Mouse (Mus musculus): ENCODE results near the gene Upk2.

The Upk2 gene

GRCm38 (mm10) chr9:44407752-44408097 is 47.1 kb downstream of the Upk2 start:
- no peak for TF ChIP-seq GATA4 (IDR thresholded peaks at IDR 0.05; ENCODE audit: insufficient replicate concordance, low read length)

DNA sequence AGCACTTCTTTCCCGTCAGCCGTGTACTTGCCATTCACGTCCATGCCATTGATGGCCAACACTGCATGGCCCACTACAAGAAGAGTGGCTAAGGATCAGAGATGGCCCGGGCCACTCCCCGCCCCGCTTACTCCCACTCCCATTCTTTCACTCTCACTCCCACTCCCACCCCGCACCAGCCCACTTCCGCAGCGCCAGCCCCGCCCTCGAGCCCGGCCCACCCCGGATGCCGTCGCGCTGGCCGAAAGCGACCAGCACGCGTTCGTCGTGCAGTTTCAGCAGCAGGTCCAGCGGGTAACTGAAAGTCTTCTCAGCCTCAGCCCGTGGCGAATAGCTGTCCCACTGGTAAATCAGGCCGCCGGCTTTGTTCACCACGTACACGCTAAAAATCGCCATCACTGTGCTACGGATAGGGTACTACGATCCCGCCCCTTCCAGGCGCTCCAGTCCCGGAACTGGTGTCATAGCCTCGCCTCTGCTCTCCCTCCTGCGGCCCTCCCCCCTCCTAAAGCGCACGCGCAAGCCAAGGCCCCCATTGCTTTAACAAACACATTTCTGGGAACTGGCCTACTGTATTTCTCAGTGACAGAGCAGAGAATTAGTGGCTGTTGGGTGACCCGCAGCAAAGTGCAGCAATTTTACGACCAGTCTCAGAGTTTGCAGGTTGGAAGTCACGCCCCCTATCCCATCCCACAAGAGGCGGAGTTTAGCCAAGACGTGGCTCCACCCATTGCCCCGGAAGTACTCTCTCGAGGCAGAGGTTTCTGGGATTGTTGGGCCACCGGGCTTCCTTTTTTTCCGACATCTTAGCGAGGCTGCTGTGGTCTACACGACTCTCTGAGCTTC is 47.6 kb downstream of the Upk2 start, which contains the start of the genes Rps25 and Trappc4:
Rps25 (plus strand) TSS at position 234 of the 846 bp plus-strand sequence.
Trappc4 (minus strand) TSS at position 695 of the 846 bp plus-strand sequence.
- TF ChIP-seq GATA4 (IDR thresholded peaks at IDR 0.05; ENCODE audit: insufficient replicate concordance, low read length), result no peak

DNA sequence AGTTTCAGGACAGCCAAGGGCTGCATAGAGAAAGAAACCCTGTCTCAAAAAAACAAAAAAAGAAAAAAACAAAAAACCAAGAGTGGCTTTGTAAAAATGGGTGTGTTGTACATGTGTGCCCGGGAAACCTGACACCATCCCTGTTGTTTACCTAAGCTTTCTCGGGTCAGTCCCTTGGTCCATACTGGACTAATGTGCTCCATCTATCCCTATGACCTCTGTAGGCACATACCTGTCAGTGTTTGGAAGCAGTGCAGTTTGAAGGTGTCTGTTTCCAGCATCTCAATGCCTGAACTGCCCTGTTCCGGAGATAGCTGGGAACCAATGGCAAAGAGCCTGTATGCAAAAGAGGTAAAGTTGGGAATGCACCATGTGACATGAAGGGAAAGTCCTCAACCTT is 49.8 kb downstream of the Upk2 start:
- no peak for TF ChIP-seq GATA4 (IDR thresholded peaks at IDR 0.05; ENCODE audit: insufficient replicate concordance, low read length)
